Mouse (Mus musculus): ENCODE measurements around the gene Klhl11. TPM values are rescaled to one million over a fixed set of nuclear protein-coding genes. Genes with fewer than 3 reads are reported as not detected.
A peak's percentile ranks its signal among the peaks of the same experiment; 100 is the strongest.

Klhl11 gene
- polyA plus RNA-seq, 1 experiment from 2014 or later, result 10.2 TPM

DNA sequence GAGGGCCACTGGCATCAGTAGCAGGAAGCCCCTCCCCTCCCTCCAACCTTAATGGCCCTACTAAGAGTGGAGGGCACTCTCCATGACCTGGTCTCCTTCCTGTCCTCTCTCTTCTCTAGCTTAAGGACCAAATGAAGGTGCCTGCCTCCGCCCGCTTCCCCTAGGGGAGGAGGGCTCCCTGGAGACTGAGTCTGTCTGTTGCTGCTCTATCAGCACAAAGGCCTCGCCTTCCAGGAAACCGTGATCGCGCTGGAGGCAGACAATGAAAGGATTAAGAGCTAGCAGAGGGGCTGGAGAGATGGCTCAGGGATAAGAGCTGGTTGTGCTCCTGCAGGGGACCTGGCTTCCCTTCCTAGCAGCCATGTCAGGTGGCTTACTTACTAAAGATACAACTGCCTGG lies 28.8 kb upstream of the Klhl11 start:
- no peaks in the 10 kb centered on the region for H3K4me1 ChIP-seq (replicated peaks)
- H3K9ac ChIP-seq, result 0 out of 2 replicates have a peak overlapping the region, but pooled peaks have one; percentile 13
- H3K4me2 ChIP-seq, result no peak overlapping the region
- H3K9me3 ChIP-seq, result no peaks in the 10 kb centered on the region
- H3K27me3 ChIP-seq, result no peaks in the 10 kb centered on the region
- no peak overlapping the region for H3K4me3 ChIP-seq
- peaks cover 100% of the 10 kb centered on the region for H3K36me3 ChIP-seq
- no peak overlapping the region for H3K27ac ChIP-seq (replicated peaks)
- WGBS, result 43% methylated on average over 6 of the region's 6 CpGs
- ATAC-seq (ENCODE audit: low read depth), result no peak

DNA sequence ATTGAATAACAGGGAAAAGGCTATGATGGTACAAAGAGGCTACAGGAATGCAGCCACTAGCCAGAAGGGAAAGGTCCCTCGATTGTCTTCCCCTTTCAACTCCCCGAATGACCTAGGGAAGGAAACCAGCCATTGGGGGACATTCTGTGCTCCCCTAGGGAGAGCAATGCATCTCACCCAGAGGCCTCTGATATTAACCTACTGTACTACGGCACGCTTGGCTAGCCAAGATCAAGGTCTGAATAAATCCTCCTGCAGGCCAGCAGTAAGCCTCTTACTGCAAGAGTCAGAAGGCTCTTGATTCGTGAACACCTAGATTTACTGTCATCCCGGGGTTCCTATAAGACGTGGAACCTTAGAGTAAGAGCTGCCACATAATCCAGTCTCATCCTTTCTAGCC lies 28.1 kb upstream of the Klhl11 start:
- Histone ChIP-seq H3K4me3 (no peak overlapping the region), H3K4me2 (no peak overlapping the region), H3K4me1 (replicated peaks) (no peaks in the 10 kb centered on the region), H3K27me3 (no peaks in the 10 kb centered on the region), H3K36me3 (peaks cover 100% of the 10 kb centered on the region), H3K9me3 (no peaks in the 10 kb centered on the region), H3K9ac (no peak overlapping the region), H3K27ac (replicated peaks) (no peak overlapping the region)
- no peak for ATAC-seq (ENCODE audit: low read depth)
- 85% methylated on average over 7 of the region's 7 CpGs for WGBS

DNA sequence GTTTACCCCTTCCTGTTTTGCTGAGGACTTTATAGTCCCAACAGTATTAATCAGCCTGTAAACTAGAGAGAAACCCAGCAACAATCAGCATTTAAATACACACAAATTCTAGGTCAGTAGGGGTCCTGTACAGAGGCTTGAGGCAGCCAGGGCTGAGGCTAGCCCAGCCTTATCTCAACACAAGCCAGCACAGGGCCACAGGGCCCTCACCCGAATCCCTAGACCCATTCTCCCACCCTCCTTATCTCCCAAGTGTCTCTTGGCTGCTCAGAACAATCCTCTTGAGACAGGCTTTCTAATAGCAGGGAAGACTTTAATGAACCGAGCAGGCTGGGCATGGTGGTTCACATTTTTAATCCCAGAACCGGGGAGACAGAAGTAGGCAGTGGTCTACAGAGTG lies 27.7 kb upstream of the Klhl11 start:
- H3K4me3 ChIP-seq, result no peak overlapping the region
- 90% methylated on average over 3 of the region's 3 CpGs for WGBS

DNA sequence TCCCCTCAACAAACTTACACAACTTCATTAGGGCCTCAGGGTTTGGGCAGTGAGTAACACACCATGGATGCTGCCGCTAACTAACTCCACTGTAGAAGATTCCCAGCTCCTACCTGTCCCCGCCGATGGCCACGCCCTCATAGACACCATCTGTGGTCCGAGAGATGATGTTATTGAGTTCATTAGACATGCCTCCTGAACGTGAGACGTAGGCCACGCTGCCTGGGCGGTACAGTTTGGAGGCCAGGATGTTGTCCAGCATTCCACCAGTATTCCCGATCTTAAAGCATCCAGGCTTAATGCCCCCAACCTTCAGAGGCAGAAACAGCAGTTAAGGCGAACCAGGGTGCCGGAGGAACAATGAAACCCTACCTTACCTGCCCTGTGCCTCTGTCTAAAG lies 21.2 kb upstream of the Klhl11 start:
- H3K27ac ChIP-seq (replicated peaks), result no peak overlapping the region
- H3K4me1 ChIP-seq (replicated peaks), result no peaks in the 10 kb centered on the region
- H3K36me3 ChIP-seq, result peaks cover 96% of the 10 kb centered on the region
- no peak overlapping the region for H3K9ac ChIP-seq
- no peak for ATAC-seq (ENCODE audit: low read depth)
- WGBS, result 94% methylated on average over 12 of the region's 12 CpGs
- H3K9me3 ChIP-seq, result no peaks in the 10 kb centered on the region
- H3K4me3 ChIP-seq, result no peak overlapping the region
- H3K4me2 ChIP-seq, result no peak overlapping the region
- H3K27me3 ChIP-seq, result no peaks in the 10 kb centered on the region

More for the DNA sequence above, 27.7 kb upstream of the Klhl11 start:
- no peak for ATAC-seq (ENCODE audit: low read depth)
- Histone ChIP-seq H3K36me3 (peaks cover 100% of the 10 kb centered on the region), H3K4me1 (replicated peaks) (no peaks in the 10 kb centered on the region), H3K9ac (no peak overlapping the region), H3K27me3 (no peaks in the 10 kb centered on the region), H3K9me3 (no peaks in the 10 kb centered on the region), H3K4me2 (no peak overlapping the region), H3K27ac (replicated peaks) (no peak overlapping the region)

DNA sequence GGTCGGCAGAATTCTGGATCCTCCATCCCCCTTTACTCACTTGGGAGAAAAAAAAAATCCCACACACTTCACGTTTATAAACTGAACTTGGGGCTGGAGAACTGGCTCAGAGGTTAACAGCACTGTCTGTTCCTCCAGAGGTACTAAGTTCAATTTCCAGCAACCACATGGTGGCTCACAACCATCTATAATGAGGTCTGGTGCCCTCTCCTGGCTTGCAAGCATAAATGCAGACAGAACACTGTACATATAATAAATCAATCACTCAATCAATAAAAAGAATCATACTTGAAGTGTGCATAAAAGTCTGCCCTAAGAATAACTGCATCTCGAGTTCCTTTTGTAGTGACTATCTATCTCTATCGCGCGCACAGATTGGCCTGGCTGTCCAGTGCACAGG lies 18.4 kb upstream of the Klhl11 start:
- WGBS, result 89% methylated on average over 6 of the region's 6 CpGs
- no peaks in the 10 kb centered on the region for H3K27me3 ChIP-seq

DNA sequence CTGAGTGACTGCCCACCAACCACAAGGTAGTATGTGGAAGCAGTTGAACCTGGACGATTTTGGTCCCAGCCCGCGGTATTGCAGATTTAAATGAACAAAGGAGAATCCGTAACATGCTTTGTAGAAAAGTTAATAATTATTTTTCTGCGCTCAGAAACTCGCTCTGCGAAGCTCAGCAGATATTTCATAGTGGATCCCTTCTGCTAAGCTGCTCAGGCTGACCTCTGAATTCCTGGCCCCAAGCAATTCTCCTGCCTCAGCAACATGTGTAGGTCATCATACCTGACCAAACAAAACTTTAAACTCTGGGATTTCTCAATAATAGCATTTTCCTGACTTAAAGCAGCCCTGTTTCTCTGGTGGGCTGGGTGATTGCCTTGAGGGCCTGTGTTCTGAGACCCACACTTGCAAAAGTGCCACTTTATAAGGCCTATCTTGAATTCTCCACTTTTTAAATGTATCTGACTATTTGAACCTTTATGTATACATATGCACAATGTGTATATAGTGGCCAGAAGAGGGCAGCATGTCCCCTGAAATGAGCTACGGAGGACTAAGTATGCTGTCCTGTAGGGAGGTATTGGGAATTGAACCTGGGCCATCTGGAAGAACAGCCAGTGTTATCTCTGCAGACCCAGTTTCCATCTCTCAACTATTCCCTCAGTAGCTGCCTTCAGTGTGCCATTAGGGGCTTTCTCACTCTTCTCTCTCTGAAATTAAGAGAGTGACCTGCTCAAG lies 13.4 kb upstream of the Klhl11 start:
- 91% methylated on average over 8 of the region's 8 CpGs for WGBS
- Histone ChIP-seq H3K36me3 (peaks cover 99% of the 10 kb centered on the region), H3K9ac (no peak overlapping the region), H3K27ac (replicated peaks) (no peak overlapping the region), H3K4me1 (replicated peaks) (no peaks in the 10 kb centered on the region), H3K4me3 (no peak overlapping the region), H3K4me2 (no peak overlapping the region), H3K9me3 (no peaks in the 10 kb centered on the region), H3K27me3 (no peaks in the 10 kb centered on the region)
- ATAC-seq (ENCODE audit: low read depth), result no peak

More for the DNA sequence above, 18.4 kb upstream of the Klhl11 start:
- Histone ChIP-seq H3K27ac (replicated peaks) (no peak overlapping the region), H3K4me3 (no peak overlapping the region), H3K36me3 (peaks cover 95% of the 10 kb centered on the region), H3K4me2 (no peak overlapping the region), H3K9ac (no peak overlapping the region), H3K4me1 (replicated peaks) (no peaks in the 10 kb centered on the region), H3K9me3 (no peaks in the 10 kb centered on the region)
- no peak for ATAC-seq (ENCODE audit: low read depth)

DNA sequence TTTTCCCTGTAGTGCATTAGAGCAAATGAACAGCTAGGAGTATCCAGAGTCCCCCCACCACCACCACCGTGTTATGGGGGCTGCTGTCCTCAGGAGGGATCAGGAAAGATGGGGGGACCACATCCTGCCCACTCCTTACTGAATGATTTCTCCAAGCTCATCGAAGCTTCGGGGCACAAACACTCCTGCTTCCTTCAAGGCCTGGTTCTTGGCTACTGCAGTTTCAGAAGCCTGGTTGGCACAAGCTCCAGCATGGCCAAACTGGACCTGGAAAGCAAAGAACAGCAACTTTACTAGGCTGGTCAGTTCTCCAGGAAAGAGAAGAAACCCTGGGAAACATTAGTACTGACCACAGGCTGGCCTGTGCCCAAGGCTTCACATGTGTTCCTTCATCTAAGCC lies 11.9 kb upstream of the Klhl11 start:
- WGBS, result 93% methylated on average over 3 of the region's 3 CpGs
- H3K9ac ChIP-seq, result no peak overlapping the region

DNA sequence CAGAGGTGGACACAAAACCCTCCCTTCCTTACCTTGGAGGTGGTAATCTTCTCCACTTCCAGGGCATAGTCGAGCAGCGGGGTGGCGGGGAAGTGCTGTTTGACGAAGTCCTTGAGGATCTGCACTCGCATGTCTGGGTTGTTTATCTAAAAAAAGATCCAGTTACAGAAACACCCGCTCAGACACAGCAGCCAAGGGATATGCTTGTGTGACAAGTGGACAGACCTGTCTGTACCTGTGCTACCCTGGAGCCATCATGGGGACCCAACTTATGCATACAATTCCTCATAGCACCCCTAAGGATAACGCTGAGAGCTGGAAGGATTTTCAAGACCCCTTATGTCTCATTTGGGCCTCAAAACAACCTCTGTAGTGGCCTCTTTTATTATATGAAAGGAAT lies 6.6 kb upstream of the Klhl11 start:
- H3K36me3 ChIP-seq, result peaks cover 83% of the 10 kb centered on the region
- no peak overlapping the region for H3K9ac ChIP-seq
- no peak overlapping the region for H3K27ac ChIP-seq (replicated peaks)
- no peak overlapping the region for H3K4me3 ChIP-seq
- H3K9me3 ChIP-seq, result no peaks in the 10 kb centered on the region
- H3K27me3 ChIP-seq, result no peaks in the 10 kb centered on the region
- 92% methylated on average over 7 of the region's 7 CpGs for WGBS
- H3K4me2 ChIP-seq, result no peak overlapping the region
- no peak for ATAC-seq (ENCODE audit: low read depth)
- H3K4me1 ChIP-seq (replicated peaks), result no peaks in the 10 kb centered on the region

More for the DNA sequence above, 11.9 kb upstream of the Klhl11 start:
- Histone ChIP-seq H3K27ac (replicated peaks) (no peak overlapping the region), H3K4me1 (replicated peaks) (no peaks in the 10 kb centered on the region), H3K4me2 (no peak overlapping the region), H3K27me3 (no peaks in the 10 kb centered on the region), H3K4me3 (no peak overlapping the region), H3K9me3 (no peaks in the 10 kb centered on the region), H3K36me3 (peaks cover 99% of the 10 kb centered on the region)
- ATAC-seq (ENCODE audit: low read depth), result no peak

DNA sequence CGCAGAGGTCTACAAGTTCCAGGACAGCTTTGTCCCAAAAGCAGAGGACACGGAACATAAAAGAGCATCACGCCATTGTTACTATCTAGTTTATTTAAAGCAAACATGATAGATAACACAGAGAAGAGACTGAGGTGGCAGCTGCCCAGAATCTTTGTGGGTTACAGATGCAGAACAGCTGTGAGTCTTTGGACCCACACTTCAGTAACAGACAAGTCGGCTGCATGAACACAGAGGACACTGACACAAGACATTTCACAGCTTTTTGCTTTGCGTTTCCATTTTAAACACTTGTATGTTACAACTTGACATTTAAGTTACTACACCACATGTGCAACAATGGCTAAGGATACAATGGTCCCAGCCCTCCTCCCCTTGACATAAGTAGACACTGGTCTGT lies 3.7 kb upstream of the Klhl11 start:
- Histone ChIP-seq H3K4me2 (no peak overlapping the region), H3K27ac (replicated peaks) (no peak overlapping the region), H3K9ac (no peak overlapping the region), H3K9me3 (no peaks in the 10 kb centered on the region), H3K4me3 (no peak overlapping the region), H3K4me1 (replicated peaks) (peaks cover 6% of the 10 kb centered on the region), H3K27me3 (no peaks in the 10 kb centered on the region), H3K36me3 (peaks cover 54% of the 10 kb centered on the region)
- ATAC-seq (ENCODE audit: low read depth), result no peak
- WGBS, result 93% methylated on average over 5 of the region's 5 CpGs

DNA sequence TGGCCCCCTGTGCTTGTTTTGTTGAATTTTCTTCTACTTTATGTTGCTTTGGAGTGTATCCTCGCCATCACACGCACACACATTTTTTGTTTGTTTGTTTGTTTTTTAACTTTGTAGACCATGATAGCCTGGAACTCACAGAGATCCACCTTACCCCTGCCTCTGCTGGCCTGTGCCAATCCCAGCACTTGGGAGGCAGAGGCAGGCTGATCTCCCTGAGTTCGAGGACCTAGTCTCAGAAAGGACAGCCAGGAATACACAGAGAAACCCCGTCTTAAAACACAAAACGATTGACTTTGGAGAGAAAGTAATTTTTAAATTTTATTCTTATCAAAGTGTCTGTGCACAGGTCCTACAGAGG lies 374 bp upstream of the Klhl11 start:
- WGBS, result 32% methylated on average over 5 of the region's 5 CpGs
- Histone ChIP-seq H3K9ac (no peak overlapping the region), H3K36me3 (peaks cover 20% of the 10 kb centered on the region), H3K9me3 (no peaks in the 10 kb centered on the region), H3K27ac (replicated peaks) (no peak overlapping the region; the same call in 1 of the 2 replicates), H3K4me1 (replicated peaks) (peaks cover 33% of the 10 kb centered on the region), H3K4me2 (0 out of 2 replicates have a peak overlapping the region, but pooled peaks have one; percentile 6), H3K27me3 (no peaks in the 10 kb centered on the region), H3K4me3 (peak overlapping the region; percentile 97)
- no peak; the same call in 1 of the 2 replicates for ATAC-seq (ENCODE audit: low read depth)

DNA sequence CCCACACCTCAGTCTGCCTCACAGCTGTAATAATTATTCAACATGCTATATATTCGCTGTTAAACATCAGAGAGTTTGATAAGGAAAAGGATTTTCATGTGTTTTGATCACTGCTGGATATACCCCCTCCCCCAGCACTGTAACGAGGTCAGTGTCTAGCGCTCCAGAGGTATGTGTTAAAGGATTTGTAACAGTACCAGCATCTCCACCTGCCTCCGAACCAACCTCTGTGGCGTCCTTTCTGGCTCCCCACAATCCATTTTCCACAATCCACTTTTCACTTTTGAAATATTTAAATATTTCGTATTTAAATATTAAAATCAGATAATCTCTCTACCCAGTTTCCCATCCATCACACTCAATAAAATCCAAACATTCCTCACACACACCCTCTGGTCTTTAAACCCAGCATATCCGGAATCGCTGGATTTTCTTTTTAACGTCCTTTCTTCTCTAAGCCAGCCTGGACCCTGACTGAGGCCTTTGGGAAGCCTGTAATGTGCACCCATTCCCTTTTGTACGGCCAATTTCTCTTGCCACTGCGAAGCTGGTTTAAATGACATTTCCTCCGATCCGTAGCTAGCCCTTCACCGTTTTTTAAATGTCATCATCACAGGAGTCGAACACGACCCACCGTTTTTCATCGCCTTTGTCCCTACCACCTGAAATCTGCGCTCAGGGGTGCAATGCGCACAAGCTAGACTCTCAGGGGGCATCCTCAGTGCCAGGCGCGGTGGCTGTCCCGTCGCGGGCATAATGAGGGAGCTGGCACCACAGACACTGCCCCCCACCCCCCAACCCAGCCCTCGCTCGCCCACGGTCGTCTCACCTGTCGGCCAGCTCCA lies 967 bp downstream of the Klhl11 start:
- Histone ChIP-seq H3K9ac (peak overlapping the region; percentile 96), H3K9me3 (no peaks in the 10 kb centered on the region), H3K27me3 (no peaks in the 10 kb centered on the region), H3K4me1 (replicated peaks) (peaks cover 33% of the 10 kb centered on the region), H3K4me3 (peak overlapping the region; percentile 97), H3K36me3 (peaks cover 17% of the 10 kb centered on the region), H3K4me2 (peak overlapping the region; percentile 74), H3K27ac (replicated peaks) (peak overlapping the region; percentile 92)
- WGBS, result 4% methylated on average over 30 of the region's 30 CpGs
- ATAC-seq (ENCODE audit: low read depth), result peak; percentile 37

DNA sequence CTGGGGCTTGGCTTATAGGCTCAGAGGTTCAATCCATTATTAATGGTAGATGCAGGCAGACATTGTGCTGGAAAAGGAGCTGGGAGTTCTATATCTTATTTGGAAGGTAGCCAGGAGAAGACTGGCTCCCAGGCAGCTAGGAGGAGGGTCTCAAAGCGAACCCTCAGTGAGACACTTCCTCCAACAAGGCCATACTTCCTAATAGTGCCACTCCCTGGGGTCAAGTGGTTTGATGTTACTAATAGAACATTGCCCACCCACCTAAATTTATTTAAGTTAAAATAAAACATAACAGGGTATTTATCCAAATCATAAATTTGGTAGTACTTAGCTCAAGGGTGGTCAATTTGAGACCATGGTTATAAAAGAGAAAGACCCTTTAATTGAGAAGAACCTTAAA lies 6.7 kb downstream of the Klhl11 start:
- no peak overlapping the region for H3K4me3 ChIP-seq
- H3K4me1 ChIP-seq (replicated peaks), result peaks cover 22% of the 10 kb centered on the region
- H3K27me3 ChIP-seq, result no peaks in the 10 kb centered on the region
- H3K9ac ChIP-seq, result no peak overlapping the region
- H3K27ac ChIP-seq (replicated peaks), result no peak overlapping the region
- no peak overlapping the region for H3K4me2 ChIP-seq
- H3K9me3 ChIP-seq, result no peaks in the 10 kb centered on the region
- peaks cover 35% of the 10 kb centered on the region for H3K36me3 ChIP-seq
- ATAC-seq (ENCODE audit: low read depth), result no peak
- WGBS, result 85% methylated on average over 1 of the region's 1 CpGs

Data from neural tube, embryonic 13.5 days (tissue).